Mouse (Mus musculus) adipocyte (in vitro differentiated cells): ENCODE data around the gene Nrarp.

Experiments used
- DNase-seq: peaks from one replicate; pipeline ENCODE4 v3.0.0-alpha.2; 2016; ENCODE audit warnings: low spot score

Nrarp gene

GRCm38 (mm10) chr2:25196172-25196954, 15.8 kb downstream of the Nrarp start, which contains the start of gene Tor4a:
Tor4a (minus strand) TSS chr2:25196886.
- peak; percentile 47 for DNase-seq

- peak; percentile 71 for DNase-seq
These were observed 16.6 kb downstream of the Nrarp start for GRCm38 (mm10) chr2:25197191-25197590.

DNA sequence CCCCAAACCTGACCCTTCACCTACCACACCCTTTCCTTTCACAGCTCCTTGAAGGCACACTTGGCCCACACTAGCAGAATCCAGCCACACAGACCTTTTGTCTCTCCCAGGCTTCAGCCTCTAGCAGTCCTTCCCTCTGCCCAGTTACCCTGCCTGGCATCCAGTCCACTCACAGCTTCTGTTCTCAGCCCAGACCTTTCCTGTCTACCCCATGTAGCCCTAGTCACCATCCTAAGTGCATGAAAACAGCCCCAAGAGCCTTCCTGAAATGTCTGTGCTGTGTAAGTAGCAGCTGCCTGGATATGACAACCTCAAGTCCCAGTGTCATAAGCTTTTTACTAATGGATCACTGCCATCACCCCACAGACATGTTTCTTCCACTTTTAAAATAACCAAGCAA, 17.4 kb downstream of the Nrarp start:
- DNase-seq = peak; percentile 70

GRCm38 (mm10) chr2:25200631-25201030, 20.1 kb downstream of the Nrarp start:
- DNase-seq = no peak

DNA sequence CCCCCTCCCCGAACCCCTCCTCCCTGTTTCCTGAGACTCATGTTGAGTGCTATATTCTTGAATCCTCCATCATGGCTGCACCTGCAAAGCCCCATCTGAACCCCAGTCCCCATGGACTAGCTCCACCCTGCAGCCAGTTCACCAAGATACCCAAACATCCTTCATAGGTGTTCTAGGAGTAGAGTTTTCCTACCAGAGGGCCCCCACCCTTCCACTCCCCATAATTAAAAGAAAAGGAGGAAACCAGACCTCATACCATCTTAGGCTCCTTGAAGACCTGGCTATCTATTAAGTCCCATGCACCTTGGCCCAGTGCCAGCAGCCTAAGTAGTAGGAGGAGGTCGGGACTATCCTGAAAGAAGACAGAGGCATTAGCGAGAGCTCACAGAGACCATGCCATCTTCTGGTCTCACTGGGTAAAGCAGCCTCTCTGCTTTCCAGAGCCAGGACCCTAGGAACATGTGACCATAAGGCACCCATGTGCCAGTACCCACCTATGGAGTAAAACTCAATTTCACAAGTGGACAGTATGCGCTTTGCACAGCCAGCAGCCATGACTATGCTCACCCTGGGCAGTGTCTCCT, 23.2 kb downstream of the Nrarp start:
- DNase-seq = no peak

DNA sequence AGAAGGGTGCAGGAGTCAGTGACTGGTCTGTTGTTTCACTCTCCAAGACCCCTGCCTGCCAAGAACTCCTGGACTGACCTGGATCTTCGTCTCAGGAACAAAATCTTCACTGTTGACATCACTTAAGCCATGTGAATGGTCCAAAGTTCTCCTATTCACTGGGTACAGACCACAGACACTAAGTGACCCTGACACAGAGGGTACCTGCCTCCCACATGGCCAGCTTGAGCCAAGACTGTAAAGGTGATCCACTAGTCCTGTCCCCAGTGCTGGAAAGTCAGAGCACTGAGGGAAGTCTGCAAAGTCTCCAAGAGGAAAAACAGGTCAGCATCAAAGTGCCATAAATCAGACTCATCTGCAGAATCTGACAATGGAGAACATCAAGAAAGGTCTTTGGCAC, 27.0 kb downstream of the Nrarp start:
- no peak for DNase-seq

DNA sequence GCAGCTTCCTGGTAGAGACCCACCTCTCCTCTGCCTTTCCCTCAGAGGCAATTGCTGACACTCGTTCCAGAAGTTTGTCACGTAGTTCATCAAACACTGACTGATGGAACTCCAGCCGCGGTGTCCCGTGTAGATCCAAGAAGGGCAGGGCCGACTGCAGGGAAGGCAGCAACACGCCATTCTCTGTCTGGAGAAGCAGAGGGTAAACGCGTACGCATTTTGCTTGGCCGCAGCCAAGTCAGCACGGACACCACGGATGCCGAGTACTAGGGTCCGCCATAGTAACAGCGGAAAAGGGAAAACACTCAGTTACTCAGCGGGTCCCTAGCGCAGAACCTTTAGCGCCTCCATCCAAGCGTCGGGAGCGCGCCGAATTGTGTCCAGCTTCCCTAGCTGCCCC, 30.1 kb downstream of the Nrarp start:
- DNase-seq = no peak

- peak; percentile 91 for DNase-seq
These were observed 30.6 kb downstream of the Nrarp start, which contains the start of gene Nelfb for GRCm38 (mm10) chr2:25211121-25211670. Nelfb (minus strand) TSS chr2:25211489.

GRCm38 (mm10) chr2:25213266-25213865, 32.8 kb downstream of the Nrarp start:
- DNase-seq = no peak

GRCm38 (mm10) chr2:25214444-25214843, 33.9 kb downstream of the Nrarp start, which contains the start of gene Stpg3:
Stpg3 (minus strand) TSS chr2:25214637.
- DNase-seq = no peak

DNA sequence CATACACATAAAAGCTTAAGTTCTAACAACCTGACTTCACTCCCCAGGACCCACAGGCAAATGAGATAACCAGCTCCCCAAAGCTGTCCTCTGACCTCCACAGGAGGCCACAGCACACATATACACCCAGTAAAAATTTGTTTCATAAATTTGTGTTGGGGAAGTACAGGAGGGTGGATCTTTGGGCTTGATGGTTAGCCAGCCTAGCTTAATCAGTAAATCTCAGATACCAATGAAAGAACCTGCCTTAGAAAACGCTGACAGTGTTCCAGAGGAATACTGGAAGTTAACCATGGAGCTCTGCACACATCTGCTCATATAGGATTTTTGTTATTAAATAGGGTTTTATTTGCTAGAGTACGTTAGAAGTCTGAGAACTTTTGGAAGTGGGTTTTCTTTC, 37.1 kb downstream of the Nrarp start:
- no peak for DNase-seq

DNA sequence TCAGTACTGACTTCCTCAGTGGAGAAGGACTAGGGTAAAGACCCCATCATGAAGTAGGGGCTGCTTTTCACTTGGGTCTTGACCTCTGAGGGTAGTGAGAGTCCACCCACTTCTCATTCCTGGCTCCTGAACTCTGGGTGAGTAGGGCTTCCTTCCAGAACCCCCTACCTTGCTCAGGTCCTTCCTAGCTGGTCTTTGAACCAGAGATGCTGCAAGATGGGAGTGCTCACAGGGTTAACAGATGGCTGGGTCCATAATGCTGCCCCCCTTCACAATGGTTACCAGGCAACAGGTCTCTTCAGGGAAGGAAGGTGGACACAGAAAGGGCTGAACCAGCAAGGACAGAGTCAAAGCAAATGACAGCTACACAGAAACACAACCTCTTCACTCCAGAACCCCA, 37.9 kb downstream of the Nrarp start, which contains the start of gene Fam166a:
Gene Fam166a, plus strand, starts transcription at position 301 of the 400 bp plus-strand sequence.
- DNase-seq = no peak

GRCm38 (mm10) chr2:25221331-25221772, 40.8 kb downstream of the Nrarp start:
- no peak for DNase-seq

GRCm38 (mm10) chr2:25223681-25224491, 43.3 kb downstream of the Nrarp start:
- DNase-seq = peak; percentile 67

- no peak for DNase-seq
These were observed 43.9 kb downstream of the Nrarp start, which contains the start of gene Tubb4b for GRCm38 (mm10) chr2:25224492-25224765. Tubb4b (minus strand) TSS chr2:25224702.

- DNase-seq = peak; percentile 99
These were observed 44.5 kb downstream of the Nrarp start for GRCm38 (mm10) chr2:25224766-25225752.

GRCm38 (mm10) chr2:25225811-25226379, 45.3 kb downstream of the Nrarp start:
- DNase-seq = no peak

- DNase-seq = peak; percentile 62
These were observed 46.3 kb downstream of the Nrarp start for GRCm38 (mm10) chr2:25226864-25227263.

DNA sequence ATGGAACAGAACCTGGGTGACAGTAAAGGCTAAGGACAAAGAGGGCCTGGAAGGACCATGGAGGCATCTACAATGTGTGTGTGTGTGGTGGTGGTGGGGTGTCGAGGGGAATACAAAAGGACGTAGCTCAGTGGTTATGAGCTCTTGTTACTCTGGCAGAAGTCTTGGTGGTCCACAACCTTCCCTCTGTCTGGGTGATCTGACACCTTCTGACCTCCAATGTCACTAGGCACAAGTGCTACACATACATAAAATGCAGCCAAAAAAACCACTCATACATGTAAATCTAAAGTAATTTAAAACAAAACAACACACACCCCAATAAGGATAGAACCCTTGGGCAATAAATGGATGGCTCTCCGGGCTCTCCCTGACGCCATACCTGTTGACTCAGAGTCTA, 46.8 kb downstream of the Nrarp start:
- DNase-seq = no peak

DNA sequence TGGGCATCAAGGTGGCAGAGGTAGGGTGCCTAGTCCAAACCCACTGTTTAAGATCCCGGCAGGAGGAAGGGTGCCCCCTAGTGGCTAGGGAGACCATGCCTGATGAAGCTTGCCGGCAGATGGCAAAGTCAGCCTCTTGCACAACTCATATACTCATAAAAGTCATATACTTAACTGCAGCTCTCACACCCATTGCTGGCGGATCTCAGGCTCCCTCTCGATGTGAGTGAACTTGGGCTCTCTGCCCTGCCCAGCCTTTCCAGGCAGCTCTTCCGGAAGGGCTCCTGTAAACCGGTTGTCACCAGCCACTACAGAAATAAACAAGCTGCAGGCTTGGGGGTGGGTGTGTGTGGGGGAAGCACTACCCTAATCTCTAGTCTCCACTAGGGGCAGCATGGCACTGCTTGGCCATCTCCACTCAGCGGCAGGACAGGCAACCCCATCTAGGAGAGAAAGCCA, 47.9 kb downstream of the Nrarp start:
- peak; percentile 92 for DNase-seq
